In the genomic region with DNA sequence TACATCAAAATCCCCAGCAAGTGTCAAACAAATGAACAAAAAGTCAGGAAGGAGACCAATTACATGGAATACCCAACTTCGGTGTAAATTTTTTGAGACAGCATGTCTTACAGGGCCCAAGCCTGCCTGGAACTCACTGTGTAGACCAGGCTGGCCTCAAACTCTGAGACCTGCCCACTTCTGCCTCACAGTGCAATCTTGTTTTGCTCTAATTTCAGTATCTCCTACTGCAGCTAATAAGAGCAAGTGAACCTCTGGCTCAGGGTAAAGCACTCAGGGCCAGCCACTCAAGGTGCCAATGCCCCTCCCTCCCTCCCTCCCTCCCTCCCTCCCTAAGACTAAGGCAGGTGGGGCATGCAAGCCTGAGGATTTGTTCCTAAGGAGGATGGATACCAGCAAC, we compare ENCODE assay signal across 16 mouse cellular contexts. TPM values are rescaled to one million over a fixed set of nuclear protein-coding genes. Genes with fewer than 3 reads are reported as not detected.
DNase-seq lines count a peak whose midpoint lies in the region; ATAC-seq and TF ChIP-seq lines count a peak whose summit lies in the region.
"Had no signal": no experiment of that assay in that cellular context is flagged by ENCODE, and none has a peak within 500 bp of the region (broad histone marks: within the 10 kb centered on the region; RNA-seq: fewer than 3 reads in every experiment).

No protein-coding gene starts in this region.

- peak overlapping the region; percentile 20; the same call in 1 of the 2 replicates for H3K27ac ChIP-seq in heart, postnatal 0 days (ENCODE audit: low read depth)
- peak overlapping the region; percentile 31; the same call in 1 of the 2 replicates for H3K27ac ChIP-seq in liver, embryonic 13.5 days
- H3K27ac ChIP-seq in stomach, embryonic 16.5 days (ENCODE audit: low read length) = 0 out of 2 replicates have a peak overlapping the region, but pooled peaks have one; percentile 14
- no peak overlapping the region for H3K27ac ChIP-seq in forebrain, embryonic 14.5 days (ENCODE audit: low read depth, low read length)
- H3K27ac ChIP-seq: limb, embryonic 12.5 days; midbrain, embryonic 15.5 days; neural tube, embryonic 13.5 days had no signal

- H3K4me1 ChIP-seq in heart, postnatal 0 days (ENCODE audit: control insufficient read depth, insufficient read depth) = peaks cover 8% of the 10 kb centered on the region
- H3K4me1 ChIP-seq in megakaryocyte, embryonic 14.5 days = peaks cover 50% of the 10 kb centered on the region
- peaks cover 10% of the 10 kb centered on the region for H3K4me1 ChIP-seq in liver, embryonic 13.5 days (replicated peaks)
- H3K4me1 ChIP-seq in stomach, embryonic 16.5 days (ENCODE audit: control insufficient read depth, insufficient read depth, low read length) = peaks cover 8% of the 10 kb centered on the region
- H3K4me1 ChIP-seq in forebrain, embryonic 14.5 days (ENCODE audit: control insufficient read depth, insufficient read depth, low read length) = no peaks in the 10 kb centered on the region
- H3K4me1 ChIP-seq: limb, embryonic 12.5 days; midbrain, embryonic 15.5 days had no signal

- H3K4me2 ChIP-seq in heart, postnatal 0 days (ENCODE audit: low read depth, low read length) = no peak overlapping the region
- H3K4me2 ChIP-seq in liver, embryonic 13.5 days = no peak overlapping the region
- no peak overlapping the region for H3K4me2 ChIP-seq in stomach, embryonic 16.5 days (ENCODE audit: low read depth, low read length)
- no peak overlapping the region for H3K4me2 ChIP-seq in forebrain, embryonic 14.5 days (ENCODE audit: low read length)
- H3K4me2 ChIP-seq: limb, embryonic 12.5 days; midbrain, embryonic 15.5 days; neural tube, embryonic 13.5 days had no signal

- DNase-seq in heart, postnatal 0 days (ENCODE audit: low spot score) = no peak
- no peak for DNase-seq in heart, postnatal 4 days
- DNase-seq in liver, embryonic 13.5 days = no peak
- no peak for DNase-seq in forebrain, embryonic 14.5 days (ENCODE audit: low spot score)
- no peak for DNase-seq in left cerebral cortex, adult 9 months (ENCODE audit: low spot score in 2 of 2)
- DNase-seq: cerebellum, adult 11-12 months; heart, postnatal 36 days; kidney, postnatal 10 days; layer of hippocampus, postnatal 36 days had no signal

- no peaks in the 10 kb centered on the region for H3K9me3 ChIP-seq in heart, postnatal 0 days (replicated peaks; ENCODE audit: control insufficient read depth, low read length)
- H3K9me3 ChIP-seq in megakaryocyte, embryonic 14.5 days = no peaks in the 10 kb centered on the region
- H3K9me3 ChIP-seq in liver, embryonic 13.5 days (replicated peaks) = no peaks in the 10 kb centered on the region
- no peaks in the 10 kb centered on the region for H3K9me3 ChIP-seq in stomach, embryonic 16.5 days (replicated peaks; ENCODE audit: control insufficient read depth, low read length)
- no peaks in the 10 kb centered on the region for H3K9me3 ChIP-seq in forebrain, embryonic 14.5 days (replicated peaks; ENCODE audit: control insufficient read depth, low read length)
- H3K9me3 ChIP-seq: limb, embryonic 12.5 days; midbrain, embryonic 15.5 days; neural tube, embryonic 13.5 days had no signal

- WGBS in heart, postnatal 0 days = 72% methylated on average over 1 of the region's 1 CpGs
- WGBS in liver, embryonic 13.5 days (ENCODE audit: insufficient replicate concordance) = 69% methylated on average over 1 of the region's 1 CpGs
- 72% methylated on average over 1 of the region's 1 CpGs for WGBS in stomach, embryonic 16.5 days
- 84% methylated on average over 1 of the region's 1 CpGs for WGBS in forebrain, embryonic 14.5 days

- peaks cover 33% of the 10 kb centered on the region for H3K36me3 ChIP-seq in heart, postnatal 0 days (replicated peaks; ENCODE audit: control insufficient read depth, insufficient read depth, low read length)
- peaks cover 65% of the 10 kb centered on the region for H3K36me3 ChIP-seq in megakaryocyte, embryonic 14.5 days (replicated peaks; ENCODE audit: low read length)
- peaks cover 58% of the 10 kb centered on the region for H3K36me3 ChIP-seq in liver, embryonic 13.5 days
- peaks cover 20% of the 10 kb centered on the region for H3K36me3 ChIP-seq in stomach, embryonic 16.5 days (ENCODE audit: control insufficient read depth, insufficient read depth, low read length)
- peaks cover 48% of the 10 kb centered on the region for H3K36me3 ChIP-seq in forebrain, embryonic 14.5 days (ENCODE audit: control insufficient read depth, insufficient read depth, low read length)

- no peak for TF ChIP-seq EP300 in heart, postnatal 0 days (IDR thresholded peaks at IDR 0.05; ENCODE audit: low read depth)

- no peak overlapping the region for H3K4me3 ChIP-seq in heart, postnatal 0 days (ENCODE audit: low read depth, low read length)
- H3K4me3 ChIP-seq in megakaryocyte, embryonic 14.5 days (replicated peaks) = peak overlapping the region; percentile 26
- no peak overlapping the region for H3K4me3 ChIP-seq in liver, embryonic 13.5 days (replicated peaks)
- no peak overlapping the region for H3K4me3 ChIP-seq in stomach, embryonic 16.5 days (replicated peaks; ENCODE audit: low read length)
- no peak overlapping the region for H3K4me3 ChIP-seq in forebrain, embryonic 14.5 days (ENCODE audit: low read depth, low read length)
- H3K4me3 ChIP-seq: erythroblast, embryonic 14.5 days; limb, embryonic 12.5 days; midbrain, embryonic 15.5 days; neural tube, embryonic 13.5 days had no signal

- H3K27me3 ChIP-seq in heart, postnatal 0 days (ENCODE audit: control insufficient read depth, insufficient read depth, low read length) = no peaks in the 10 kb centered on the region
- H3K27me3 ChIP-seq in megakaryocyte, embryonic 14.5 days (replicated peaks) = no peaks in the 10 kb centered on the region
- H3K27me3 ChIP-seq in liver, embryonic 13.5 days = no peaks in the 10 kb centered on the region
- no peaks in the 10 kb centered on the region for H3K27me3 ChIP-seq in stomach, embryonic 16.5 days (ENCODE audit: control insufficient read depth, insufficient read depth, low read length)
- H3K27me3 ChIP-seq in forebrain, embryonic 14.5 days (replicated peaks; ENCODE audit: control insufficient read depth, insufficient read depth, low read length) = no peaks in the 10 kb centered on the region
- H3K27me3 ChIP-seq: limb, embryonic 12.5 days; midbrain, embryonic 15.5 days; neural tube, embryonic 13.5 days had no signal

- no peak for TF ChIP-seq CTCF in heart, postnatal 0 days (IDR thresholded peaks at IDR 0.05; ENCODE audit: low read depth)

- H3K9ac ChIP-seq in heart, postnatal 0 days (replicated peaks; ENCODE audit: low read depth, low read length) = no peak overlapping the region
- H3K9ac ChIP-seq in liver, embryonic 13.5 days = no peak overlapping the region
- H3K9ac ChIP-seq in stomach, embryonic 16.5 days (ENCODE audit: low read length) = no peak overlapping the region
- no peak overlapping the region for H3K9ac ChIP-seq in forebrain, embryonic 14.5 days (ENCODE audit: low read length)
- H3K9ac ChIP-seq: limb, embryonic 12.5 days; midbrain, embryonic 15.5 days; neural tube, embryonic 13.5 days had no signal

- ATAC-seq in heart, postnatal 0 days (ENCODE audit: insufficient read depth, low read depth) = no peak
- no peak for ATAC-seq in megakaryocyte, adult 5-6 weeks (ENCODE audit: poor library complexity, severe bottlenecking)
- ATAC-seq in liver, embryonic 13.5 days (ENCODE audit: low read depth) = no peak
- ATAC-seq in stomach, embryonic 16.5 days (ENCODE audit: insufficient read depth, low FRiP score) = no peak
- ATAC-seq in forebrain, embryonic 14.5 days = no peak
- ATAC-seq: midbrain, embryonic 15.5 days had no signal

RNA-seq across cellular contexts. Expression of gene Arid4a, which starts 15.4 kb away (rescaled TPM):
- total RNA-seq in heart, postnatal 0 days (2014; rRNA removed; ENCODE audit: low replicate concordance) = 3.2 and 6.9 TPM in 2 replicates
- polyA plus RNA-seq in heart, postnatal 0 days (2015; fragmentation: Nextera tagmentation; extraction: Ambion mirVana) = 18.1 and 21.4 TPM in 2 replicates
- 10 to 100 TPM; 13.0 to 13.4 TPM for total RNA-seq in heart, postnatal 4 days (2021)
- 1.4 and 10.2 TPM in 2 replicates for polyA plus RNA-seq in megakaryocyte, embryonic 14.5 days (2012; ENCODE audit: insufficient read depth, low replicate concordance)
- 42.4 and 45.0 TPM in 2 replicates for total RNA-seq in megakaryocyte, adult 5-6 weeks (2015)
- total RNA-seq in megakaryocyte, adult 5-6 weeks (2017) = 74.6 and 79.6 TPM in 2 replicates
- polyA plus RNA-seq in liver, embryonic 13.5 days (2015; fragmentation: Nextera tagmentation; extraction: Ambion mirVana) = 24.1 and 27.4 TPM in 2 replicates
- 35.7 and 40.4 TPM in 2 replicates for polyA plus RNA-seq in stomach, embryonic 16.5 days (2015; fragmentation: Nextera tagmentation; extraction: Ambion mirVana)
- polyA plus RNA-seq in forebrain, embryonic 14.5 days (2014; fragmentation: Nextera tagmentation; extraction: Ambion mirVana) = 34.1 and 48.5 TPM in 2 replicates

RNA-seq across cellular contexts. Expression of gene Psma3, which starts 25.9 kb away (rescaled TPM):
- 94.8 and 128 TPM in 2 replicates for total RNA-seq in heart, postnatal 0 days (2014; rRNA removed; ENCODE audit: low replicate concordance)
- 487 and 507 TPM in 2 replicates for polyA plus RNA-seq in heart, postnatal 0 days (2015; fragmentation: Nextera tagmentation; extraction: Ambion mirVana)
- 100 to 1,000 TPM; 257 to 261 TPM for total RNA-seq in heart, postnatal 4 days (2021)
- polyA plus RNA-seq in megakaryocyte, embryonic 14.5 days (2012; ENCODE audit: insufficient read depth, low replicate concordance) = 6.6 and 16.5 TPM in 2 replicates
- 302 and 324 TPM in 2 replicates for total RNA-seq in megakaryocyte, adult 5-6 weeks (2015)
- 246 and 252 TPM in 2 replicates for total RNA-seq in megakaryocyte, adult 5-6 weeks (2017)
- polyA plus RNA-seq in liver, embryonic 13.5 days (2015; fragmentation: Nextera tagmentation; extraction: Ambion mirVana) = 470 and 495 TPM in 2 replicates
- 503 and 542 TPM in 2 replicates for polyA plus RNA-seq in stomach, embryonic 16.5 days (2015; fragmentation: Nextera tagmentation; extraction: Ambion mirVana)
- 540 and 656 TPM in 2 replicates for polyA plus RNA-seq in forebrain, embryonic 14.5 days (2014; fragmentation: Nextera tagmentation; extraction: Ambion mirVana)

Comparison
In these comparisons a context has a peak if more than half of its experiments do, and no peak if none do; other contexts are left out.
1. RNA of gene Psma3, which starts 25.9 kb away (polyA plus RNA-seq): 540 to 656 TPM in forebrain, embryonic 14.5 days, 503 to 542 TPM in stomach, embryonic 16.5 days, 470 to 495 TPM in liver, embryonic 13.5 days and 487 to 507 TPM in heart, postnatal 0 days; 6.6 to 16.5 TPM in megakaryocyte, embryonic 14.5 days; every median in the first group is over 10 times any median in the second.